Mouse (Mus musculus): ENCODE data around the gene Lao1.
A peak's percentile ranks its signal among the peaks of the same experiment; 100 is the strongest.
"Not testable (repeated sequence)": the region's sequence is repeated elsewhere in the genome, so short reads cannot be mapped to it uniquely, and the experiment has no call there.

Lao1 gene

DNA sequence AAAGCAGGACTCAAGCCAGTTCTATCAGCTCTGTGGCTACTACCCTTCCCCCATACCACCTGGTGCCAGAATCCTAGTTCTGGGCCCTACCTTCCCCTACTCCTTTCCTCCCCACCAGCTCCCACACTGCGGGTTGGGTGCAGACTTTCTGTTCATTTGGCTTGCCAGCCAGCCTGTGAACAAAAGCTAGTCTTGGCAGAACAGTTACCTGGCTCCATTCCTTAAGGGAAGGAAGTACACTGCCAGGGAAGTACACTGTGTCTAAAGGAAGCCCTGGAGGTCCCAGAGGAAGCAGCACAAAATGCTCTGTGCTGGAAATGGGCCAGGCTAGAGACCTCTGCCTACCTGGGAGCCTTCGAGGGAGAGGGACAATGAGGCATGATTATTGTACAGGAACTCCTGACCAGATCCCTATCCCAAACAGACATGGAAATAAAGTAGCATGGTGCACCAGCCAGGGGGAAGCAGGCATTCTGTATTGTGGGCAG, at the start of gene Lao1:
Gene Lao1, plus strand, starts transcription at position 438 of the 488 bp plus-strand sequence.
- peak; percentile 45 to 62 for DNase-seq

DNA sequence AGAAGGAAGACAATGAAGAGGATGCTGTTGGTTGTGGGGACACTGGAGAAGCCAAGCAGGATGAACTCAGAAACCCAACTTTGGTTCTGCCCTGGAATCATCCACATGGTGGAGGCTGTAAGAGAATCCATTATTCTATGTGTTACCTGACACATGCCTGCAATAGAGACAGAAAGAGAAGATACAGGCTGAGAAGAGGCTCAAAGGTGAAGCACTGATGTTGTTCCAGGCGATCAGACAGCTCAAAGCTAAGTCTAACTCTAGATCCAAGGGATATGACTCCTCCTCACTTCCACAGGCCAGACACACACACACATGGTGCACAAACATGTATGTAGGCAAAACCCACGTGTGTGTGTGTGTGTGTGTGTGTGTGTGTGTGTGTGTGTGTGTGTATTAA, 44.0 kb upstream of the Lao1 start, which contains the start of gene Olfr1329:
Gene Olfr1329, minus strand, starts transcription at position 101 of the 400 bp plus-strand sequence.
- not testable (repeated sequence) for DNase-seq

DNA sequence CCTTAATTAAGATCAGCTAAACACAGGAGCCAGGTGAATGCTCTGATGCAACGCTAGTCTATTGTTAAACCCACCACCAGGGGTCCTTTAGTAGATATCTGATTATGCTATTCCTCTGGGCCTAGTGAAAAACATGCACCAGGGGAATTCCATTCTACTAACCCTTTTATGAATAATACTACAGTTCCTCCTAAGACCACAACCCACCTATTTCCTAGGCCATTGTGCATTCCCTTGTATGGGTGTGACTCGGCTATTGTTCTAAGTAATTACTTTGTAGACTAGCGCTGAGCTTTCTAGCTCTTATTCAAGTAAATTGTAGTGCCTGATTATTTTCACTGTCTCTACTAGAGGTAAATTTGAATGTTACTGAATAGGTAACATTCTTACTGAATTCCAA, 30.1 kb upstream of the Lao1 start:
- DNase-seq: not testable (repeated sequence)

DNA sequence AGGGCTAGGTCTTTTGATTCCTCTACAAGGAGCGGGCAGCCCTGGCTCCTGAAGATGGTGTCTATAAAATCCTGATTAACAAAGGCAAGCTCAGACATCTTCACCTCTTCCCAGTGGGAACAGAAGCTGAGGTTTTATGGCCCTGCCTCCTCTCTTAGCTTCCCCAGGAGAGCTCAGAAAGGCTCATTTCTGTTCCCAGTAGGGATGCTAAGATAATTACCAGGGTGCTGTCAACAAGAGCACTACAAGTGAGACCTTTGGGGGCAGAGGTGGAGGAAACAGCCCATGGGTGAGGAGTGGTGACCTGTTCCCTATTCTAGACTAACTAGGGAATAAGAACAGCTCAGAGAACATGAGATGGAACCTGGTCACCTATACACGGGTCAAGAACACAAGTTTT, 22.9 kb upstream of the Lao1 start, which contains the start of gene Olfr1328:
Gene Olfr1328, minus strand, starts transcription at position 101 of the 400 bp plus-strand sequence.
- no peak for DNase-seq

DNA sequence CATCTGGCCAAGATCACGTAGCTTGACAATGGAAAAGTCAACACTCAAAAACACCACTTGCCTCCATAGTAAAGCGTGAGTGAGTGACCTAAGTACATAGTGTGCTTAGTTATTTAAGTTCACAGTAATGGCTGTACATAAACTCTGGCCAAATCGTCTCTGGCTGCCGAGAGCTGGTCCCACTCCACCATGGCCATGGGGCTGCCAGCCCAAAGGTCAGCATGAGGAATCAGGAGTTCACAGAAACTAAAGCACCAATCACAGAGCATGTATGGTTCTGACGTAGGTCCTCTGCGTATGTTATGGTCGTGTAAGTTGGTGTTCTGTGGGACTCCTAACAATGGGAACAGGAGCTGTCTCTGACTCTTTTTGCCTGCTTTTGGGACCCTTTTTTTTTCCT, 2.6 kb upstream of the Lao1 start:
- no peak for DNase-seq

DNA sequence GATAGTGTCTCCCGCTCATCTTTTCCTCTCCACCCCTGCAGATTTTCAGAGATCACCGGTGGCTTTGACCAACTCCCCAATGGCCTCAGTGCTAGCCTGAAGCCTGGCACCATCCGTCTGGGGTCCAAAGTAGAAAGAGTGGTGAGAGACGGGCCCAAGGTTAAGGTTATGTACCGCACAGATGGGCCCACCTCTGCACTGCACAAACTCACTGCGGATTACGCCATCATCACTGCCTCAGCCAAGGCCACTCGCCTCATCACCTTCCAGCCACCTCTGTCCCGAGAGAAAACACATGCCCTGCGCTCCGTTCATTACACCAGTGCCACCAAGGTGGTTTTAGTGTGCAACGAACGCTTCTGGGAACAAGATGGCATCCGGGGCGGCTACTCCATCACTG, 6.3 kb downstream of the Lao1 start:
- DNase-seq: no peak

DNA sequence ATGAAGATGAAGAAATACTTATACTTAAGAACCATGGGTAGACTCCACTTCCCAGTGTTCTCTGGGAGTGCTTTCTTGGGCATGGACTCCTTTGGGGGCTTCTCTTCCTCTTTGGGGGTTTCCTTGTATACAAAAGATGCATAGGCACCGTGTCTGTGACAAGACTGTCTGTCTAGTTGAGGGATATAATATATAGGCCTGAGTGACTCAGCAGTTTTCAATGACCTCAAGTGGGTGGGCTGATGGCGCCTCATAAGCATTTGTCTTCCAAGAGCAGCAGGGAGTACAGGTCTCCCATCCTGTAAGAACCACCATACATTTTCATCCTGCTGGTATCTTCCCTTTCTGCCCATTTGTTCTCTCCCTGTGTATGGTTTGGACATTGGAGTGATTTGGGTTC, 11.9 kb downstream of the Lao1 start:
- DNase-seq: no peak

DNA sequence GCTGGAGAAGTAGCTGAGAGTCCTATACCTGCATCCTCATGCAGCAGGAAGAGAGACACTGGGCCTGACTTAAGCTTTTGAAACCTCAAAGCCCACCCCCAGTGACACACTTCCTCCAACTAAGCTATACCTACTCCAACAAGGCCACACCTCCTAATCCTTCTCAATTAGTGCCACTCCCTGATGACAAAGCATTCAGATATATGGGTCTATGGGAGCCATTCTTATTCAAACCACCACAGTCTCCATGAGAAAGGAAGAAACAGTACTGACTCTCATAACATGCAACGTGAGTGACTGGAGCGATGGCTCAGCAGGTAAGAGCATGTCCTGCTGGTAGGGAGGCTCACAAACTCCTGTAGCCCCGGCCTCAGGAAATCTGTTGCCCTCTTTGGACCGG, 23.9 kb downstream of the Lao1 start:
- DNase-seq: no peak

DNA sequence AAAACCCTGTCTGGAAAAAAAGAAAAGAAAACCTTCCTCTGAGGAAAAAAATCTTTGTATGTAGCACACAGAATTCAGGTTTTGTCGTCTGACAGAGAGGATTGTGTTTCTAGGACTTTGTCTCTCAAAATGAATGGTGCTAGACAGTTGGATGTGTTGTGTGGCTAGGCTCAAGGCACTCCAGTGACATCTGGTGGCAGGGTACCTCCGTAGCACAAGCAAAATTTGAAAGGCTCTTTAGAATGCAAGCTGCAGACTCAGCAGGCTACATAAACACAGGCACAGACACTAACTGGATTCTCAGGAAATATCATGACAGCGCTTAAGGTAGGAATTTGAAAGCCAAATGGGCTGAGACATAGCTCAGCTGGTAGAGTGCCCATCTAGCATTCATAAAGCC, 27.2 kb downstream of the Lao1 start:
- DNase-seq: peak; percentile 49 to 72

DNA sequence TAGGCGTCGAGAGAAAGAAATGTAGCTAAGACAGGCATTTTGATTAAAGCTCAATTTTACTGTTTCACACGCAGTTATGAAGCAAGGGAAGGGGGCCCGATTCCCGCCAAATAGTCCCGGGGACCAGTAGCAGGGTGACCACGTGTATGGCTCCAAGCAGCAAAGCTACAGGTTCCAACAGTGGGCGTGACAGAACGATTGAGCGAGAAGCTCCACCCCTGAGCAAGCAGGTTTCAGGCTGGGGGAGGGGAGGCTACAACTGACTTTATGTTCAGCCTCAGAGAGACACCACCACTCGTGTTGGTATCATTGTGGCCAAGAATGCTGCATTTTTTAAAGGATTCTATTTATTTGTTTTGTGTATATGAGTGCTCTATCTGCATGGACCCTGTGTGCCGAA, 28.0 kb downstream of the Lao1 start:
- DNase-seq: peak in 1 of 2 experiments; percentile 15

DNA sequence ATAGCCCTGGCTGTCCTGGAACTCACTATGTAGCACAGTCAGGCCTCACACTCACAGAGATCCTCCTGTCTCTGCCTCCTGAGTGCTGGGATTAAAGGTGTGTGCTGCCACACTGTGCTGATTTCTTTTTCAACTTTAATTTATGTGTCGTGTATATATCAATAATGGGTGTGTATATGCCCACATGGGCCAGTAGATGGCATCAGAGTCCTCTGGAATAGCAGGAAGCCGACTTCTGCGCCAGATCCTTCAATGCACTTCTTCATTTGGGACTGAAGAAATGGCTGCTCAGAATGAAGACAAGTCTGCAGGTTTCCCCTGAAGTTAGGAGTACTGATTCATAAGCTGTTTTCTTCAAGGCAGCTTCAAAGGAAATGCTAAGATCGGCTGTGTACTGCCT, 30.4 kb downstream of the Lao1 start:
- peak; percentile 23 to 46 for DNase-seq

DNA sequence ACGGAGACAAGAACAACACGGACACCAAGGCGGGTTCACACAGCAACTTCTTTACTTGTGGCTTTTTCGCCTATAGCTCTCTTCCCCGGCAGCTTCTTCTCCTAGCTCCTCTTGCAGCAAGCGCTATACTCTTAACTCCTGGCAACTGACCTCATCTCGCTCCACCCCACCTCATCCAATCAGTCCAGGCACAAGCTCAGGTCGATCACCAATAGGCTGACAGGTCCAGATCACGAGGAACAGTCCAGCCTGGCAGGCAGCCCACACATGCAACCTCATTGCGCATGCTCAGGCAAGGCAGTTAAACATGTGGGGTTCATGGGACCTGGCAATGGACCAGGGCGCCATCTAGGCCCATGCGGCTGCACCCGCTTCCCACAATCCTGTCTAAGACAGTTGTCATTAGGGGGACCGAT, 35.8 kb downstream of the Lao1 start:
- DNase-seq: no peak

DNA sequence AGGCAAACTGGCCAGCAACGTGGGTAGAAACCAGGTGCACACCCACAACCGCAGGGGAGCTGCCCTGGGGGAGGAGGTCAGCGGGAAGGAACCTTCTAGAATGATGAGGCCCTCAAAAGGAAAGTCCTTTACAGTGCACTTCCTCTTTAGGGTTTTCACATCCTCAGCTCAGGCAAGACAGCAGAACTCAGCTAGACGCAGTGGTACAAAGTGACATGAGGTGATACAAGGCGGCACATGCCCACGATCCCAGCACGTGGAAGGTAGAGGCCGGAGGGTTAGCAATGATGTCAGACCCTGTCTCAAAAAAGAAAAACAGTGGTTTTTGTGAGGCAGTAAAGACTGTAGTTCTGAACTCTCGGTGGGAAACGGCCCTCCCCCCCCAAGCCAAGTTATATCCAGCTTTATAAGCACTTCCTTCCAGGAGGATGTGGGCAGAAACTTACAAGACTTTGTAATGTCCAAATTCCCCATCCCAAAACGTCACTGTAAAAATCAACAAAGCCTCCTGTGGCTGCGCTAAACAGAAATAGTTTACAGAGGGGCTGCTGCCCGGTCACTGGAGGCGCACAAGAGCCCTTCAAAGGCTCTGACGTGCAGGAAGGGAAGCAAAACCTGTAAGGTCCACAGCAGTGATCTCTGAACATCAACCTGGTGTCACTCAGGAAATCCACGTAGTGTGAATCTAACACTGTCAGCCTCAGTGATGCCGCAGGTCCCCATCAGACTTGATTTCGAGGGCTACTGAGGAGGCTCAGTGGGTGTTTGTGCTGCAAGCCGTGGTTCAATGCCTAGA, 38.5 kb downstream of the Lao1 start:
- no peak for DNase-seq

DNA sequence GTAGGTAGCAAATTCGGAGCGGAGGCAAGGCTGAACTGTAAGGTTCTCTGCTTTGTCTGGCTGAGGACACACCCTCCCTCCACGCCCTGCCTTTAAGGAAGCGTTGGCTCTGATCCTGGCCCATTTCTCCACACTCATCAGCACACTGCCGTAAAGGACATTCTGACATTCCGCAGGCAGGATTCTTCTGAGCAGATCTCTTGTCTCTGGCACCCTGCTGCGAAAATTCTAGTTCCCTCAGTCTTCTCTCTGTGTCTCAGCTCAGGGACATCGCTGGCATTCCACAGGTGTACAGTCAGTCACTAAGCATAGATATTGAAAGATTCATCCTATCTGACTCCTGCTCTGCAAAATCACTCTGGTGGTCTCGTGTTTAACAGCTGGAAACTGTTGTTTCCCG, 40.3 kb downstream of the Lao1 start:
- no peak for DNase-seq

DNA sequence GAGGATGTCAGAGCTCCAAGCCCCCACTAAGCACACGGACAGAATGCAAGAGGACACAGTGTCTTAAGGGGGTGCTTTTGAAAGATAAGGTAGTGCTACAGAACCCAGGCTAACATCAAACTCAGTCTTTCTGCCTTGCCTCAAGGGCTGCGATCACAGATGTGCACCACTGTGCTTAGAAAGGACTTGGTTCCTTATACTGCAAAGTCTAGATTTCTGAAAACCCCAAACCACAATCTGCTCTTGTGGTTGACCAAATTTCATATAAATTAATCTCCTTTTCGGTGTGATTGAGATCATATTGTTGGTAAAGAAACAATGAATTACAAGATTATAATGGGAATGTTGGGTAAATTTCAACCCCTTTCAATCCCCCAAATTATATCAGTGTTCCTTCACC, 41.1 kb downstream of the Lao1 start:
- DNase-seq: no peak

DNA sequence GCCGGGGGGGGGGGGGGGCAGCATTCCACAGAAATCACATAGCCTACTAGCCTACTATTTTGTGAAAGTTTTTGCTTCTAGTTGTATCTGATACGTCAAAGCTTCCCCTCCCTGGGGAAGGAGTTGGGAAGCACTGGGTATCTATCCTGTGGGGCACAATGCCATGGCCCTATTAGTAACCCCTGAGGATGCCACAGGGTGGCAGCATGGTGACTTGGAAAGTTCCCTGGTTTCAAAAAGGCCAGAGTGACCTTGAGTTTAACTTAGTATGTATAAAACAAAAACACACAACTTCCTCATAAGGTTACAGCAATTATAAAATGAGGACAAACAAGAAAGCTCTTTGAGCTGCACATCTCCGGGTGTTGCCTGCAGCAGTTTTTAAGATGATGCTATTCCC, 42.8 kb downstream of the Lao1 start:
- peak; percentile 55 to 68 for DNase-seq

DNA sequence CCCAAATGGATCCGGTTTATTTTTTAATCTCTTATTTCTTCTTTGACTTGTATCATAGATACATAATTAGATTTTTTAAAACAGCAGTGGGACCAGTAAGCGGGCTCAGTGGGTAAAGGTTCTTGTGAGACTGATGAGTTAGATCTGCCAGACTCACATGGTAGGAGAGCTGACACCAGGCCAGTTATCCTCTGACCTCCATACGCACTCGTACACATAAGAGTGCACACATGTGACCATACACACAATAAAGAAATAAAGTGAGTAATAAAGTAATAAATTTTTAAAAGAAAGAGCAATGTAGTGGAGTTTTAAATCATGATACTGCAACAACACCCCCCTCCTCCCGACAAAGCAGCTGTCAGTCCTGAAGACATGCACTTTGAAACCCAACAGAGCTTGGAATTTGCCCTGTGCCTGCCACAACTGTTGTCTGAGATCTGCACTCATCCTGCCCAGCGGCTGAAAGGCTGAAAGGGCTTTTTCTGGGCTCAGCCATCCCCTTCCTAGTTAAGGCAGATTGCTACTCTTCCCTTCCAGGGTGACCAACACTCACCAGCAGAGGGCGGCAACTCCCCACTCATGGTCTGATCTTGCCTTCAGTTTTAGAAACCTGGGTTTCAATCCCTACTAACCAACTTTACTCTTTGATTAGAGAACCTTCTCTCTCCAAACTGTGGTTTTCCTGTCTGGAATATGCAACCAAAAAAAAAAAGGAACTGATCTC, 43.4 kb downstream of the Lao1 start:
- DNase-seq: peak; percentile 89 to 96

DNA sequence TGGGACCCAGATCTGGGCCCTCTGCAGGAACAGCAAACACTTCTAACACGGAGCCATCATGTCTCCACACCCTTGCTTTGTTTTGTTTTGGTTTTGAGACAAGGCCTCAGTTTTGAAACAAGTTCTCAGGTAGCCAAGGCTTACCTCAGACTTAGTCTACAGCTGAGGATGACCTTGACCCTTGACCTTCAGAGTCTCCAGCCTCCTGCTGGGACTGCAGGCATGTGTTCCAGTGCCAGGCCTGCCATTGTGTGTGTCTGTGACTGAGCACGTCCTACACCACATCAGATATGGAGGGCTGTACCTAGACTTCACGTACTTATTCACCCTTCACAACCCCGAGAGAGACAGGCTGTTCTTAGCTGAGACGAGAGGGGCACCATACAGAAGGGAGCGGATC, 46.2 kb downstream of the Lao1 start:
- no peak for DNase-seq

DNA sequence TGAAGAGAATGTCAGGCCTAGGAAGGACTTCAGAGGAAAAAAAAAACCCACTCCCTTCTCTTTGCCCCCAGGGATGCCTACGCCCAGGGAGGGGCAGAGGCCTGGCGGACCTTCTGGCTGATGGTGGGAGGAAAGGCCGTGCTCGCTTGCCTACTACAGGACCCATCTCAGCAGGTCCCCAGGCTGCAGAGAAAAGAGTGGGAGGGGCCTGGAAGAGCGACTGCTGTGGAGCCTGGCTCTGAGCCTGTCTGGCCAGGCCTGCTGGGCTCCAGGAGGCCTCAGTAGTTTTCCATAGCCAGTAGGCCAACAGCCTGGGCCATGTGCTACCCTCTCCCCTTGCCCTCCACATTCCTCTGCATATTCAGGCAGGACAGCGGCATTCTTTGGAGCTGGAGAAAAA, 47.1 kb downstream of the Lao1 start:
- peak; percentile 61 to 67 for DNase-seq

DNA sequence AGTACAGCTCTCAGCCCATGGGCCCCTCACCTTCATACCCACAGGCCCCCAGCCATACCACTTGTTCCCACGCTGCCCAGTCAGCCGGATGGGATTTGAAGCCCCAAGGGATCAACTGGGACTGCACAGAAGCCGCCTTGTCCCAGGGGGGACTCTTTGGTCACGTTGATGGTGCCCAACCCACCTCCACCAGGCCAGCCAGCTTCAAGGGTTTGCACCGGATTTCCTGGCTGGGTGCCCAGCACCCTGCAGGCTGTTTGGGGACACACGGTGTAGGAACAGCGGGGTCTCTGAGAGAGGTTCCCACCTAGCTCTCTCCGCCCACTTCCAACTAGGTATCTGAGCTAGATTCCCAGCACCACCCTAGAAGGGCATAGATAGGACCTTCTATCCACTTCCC, 48.4 kb downstream of the Lao1 start:
- no peak for DNase-seq

DNA sequence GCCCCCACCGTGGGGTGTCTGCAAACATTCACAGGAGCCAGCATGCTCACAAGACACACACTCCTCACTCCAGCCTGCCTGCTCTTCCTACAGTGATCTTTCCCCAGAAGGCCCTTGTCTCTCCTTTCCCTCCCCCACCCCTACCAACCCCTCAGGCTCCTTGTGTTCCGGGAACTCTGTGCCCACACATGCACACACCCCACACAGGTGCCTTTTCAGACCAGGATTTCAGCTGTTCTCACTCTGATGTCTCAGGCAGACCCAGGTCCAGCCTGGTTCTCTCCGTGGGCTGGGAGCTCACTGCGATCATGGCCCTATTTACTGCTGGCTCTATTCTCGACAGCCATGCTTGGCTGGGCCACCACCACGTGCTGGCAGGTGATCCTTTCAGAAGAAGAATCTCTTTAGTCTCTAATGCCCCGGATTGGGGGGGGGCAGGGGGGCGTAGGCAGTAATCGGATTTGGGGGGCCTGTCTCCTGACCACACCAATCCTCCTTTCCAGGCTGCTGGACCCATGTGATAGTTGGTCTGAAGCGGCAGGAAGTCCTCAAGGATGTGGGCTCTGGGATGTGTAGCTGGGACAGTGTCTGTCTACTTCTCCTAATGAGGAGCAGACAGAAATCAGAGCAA, 49.8 kb downstream of the Lao1 start:
- DNase-seq: no peak

DNA sequence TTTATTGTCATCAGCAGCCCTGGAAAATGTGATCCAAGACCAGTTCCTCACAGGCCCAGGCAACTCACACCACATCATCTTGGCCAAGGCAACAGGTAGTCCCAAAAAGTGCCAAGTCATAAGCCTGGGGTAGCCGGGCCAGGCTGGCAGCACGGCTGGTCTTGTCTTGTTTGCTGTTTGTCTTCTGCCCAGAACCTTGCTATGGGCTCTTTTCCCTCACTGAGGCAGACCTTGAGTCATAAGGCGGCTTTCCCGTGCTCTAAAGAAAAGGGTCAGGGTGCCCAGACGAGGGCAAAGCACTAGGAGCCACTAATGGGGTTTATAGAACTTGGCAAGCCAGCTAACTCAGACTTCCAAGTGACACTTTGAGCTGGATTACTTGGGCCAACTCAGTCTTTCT, 51.7 kb downstream of the Lao1 start:
- no peak for DNase-seq

DNA sequence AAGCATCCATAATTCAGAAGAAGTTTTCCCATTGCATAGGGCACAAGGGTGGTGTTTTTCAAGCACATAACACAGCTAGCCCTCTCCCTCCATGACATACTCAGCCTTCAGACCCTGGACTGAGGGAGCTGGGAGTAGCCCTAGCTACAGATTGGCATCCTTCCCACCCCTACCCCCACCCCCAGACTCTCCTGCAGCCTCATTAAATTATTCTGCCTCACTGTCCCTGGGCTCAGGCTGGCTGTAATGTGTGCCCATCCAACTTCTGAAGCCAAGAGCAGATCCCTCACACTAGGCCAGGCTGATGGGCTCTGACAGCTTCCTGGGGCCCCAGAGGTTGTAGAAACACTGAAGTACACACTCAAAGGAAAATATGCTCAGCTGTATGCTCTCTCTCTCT, 53.6 kb downstream of the Lao1 start:
- DNase-seq: no peak

DNA sequence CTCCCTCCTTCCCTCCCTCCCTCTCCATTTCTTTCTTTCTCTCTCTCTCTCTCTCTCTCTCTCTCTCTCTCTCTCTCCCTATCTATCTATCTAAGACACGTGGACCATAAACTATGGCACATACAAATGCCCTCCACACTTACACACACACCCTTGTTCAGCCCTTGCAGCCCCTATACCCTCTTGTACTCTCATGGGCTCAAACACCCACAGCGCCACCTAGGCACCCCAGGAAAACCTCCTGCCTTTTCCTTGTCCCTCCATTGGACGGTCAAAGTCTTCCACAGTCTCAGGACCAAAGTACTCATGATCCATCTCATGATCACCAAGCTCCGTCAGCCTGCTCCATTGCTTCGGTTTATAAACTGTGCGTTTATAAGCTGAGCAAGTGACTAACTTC, 54.2 kb downstream of the Lao1 start:
- peak in 1 of 2 experiments; percentile 32 for DNase-seq

Measured in kidney, postnatal 36 days (tissue).